Mouse (Mus musculus): ENCODE measurements at regions not wholly inside any gene's neighbourhood (a gene's known extent, or its start where the extent isn't known, plus 50 kb on each side); places are given as distances from the start of the nearest gene placed in this dataset.

GRCm38 (mm10) chr13:97554601-97555000 lies 205.8 kb downstream of the Gm10260 start:
- TF ChIP-seq POLR2A (IDR thresholded peaks at IDR 0.05; ENCODE audit: extremely low read depth, insufficient read depth, low read length) (no peak), CTCF (IDR thresholded peaks at IDR 0.05; ENCODE audit: low read depth, low read length) (no peak)

Data from liver, adult 2 months (tissue).